Mouse (Mus musculus): Measurements from ENCODE around the gene Ildr1.

The Ildr1 gene

GRCm38 (mm10) chr16:36693818-36694413 lies at the start of gene Ildr1:
Gene Ildr1 (plus strand): TSS chr16:36693978.
- no peak for DNase-seq (ENCODE audit: low read depth)

- DNase-seq (ENCODE audit: low read depth) = no peak
These were observed 48.7 kb upstream of the Ildr1 start for GRCm38 (mm10) chr16:36645124-36645523.

GRCm38 (mm10) chr16:36649304-36649703 lies 44.5 kb upstream of the Ildr1 start:
- no peak for DNase-seq (ENCODE audit: low read depth)

GRCm38 (mm10) chr16:36650511-36650910 lies 43.3 kb upstream of the Ildr1 start:
- no peak for DNase-seq (ENCODE audit: low read depth)

GRCm38 (mm10) chr16:36651174-36651766 lies 42.5 kb upstream of the Ildr1 start:
- DNase-seq (ENCODE audit: low read depth) = no peak

- no peak for DNase-seq (ENCODE audit: low read depth)
These were observed 38.6 kb upstream of the Ildr1 start for GRCm38 (mm10) chr16:36655199-36655598.

- DNase-seq (ENCODE audit: low read depth) = no peak
These were observed 37.9 kb upstream of the Ildr1 start for GRCm38 (mm10) chr16:36655910-36656309.

- DNase-seq (ENCODE audit: low read depth) = no peak
These were observed 32.4 kb upstream of the Ildr1 start for GRCm38 (mm10) chr16:36661330-36661729.

- DNase-seq (ENCODE audit: low read depth) = no peak
These were observed 30.3 kb upstream of the Ildr1 start for GRCm38 (mm10) chr16:36663484-36663883.

GRCm38 (mm10) chr16:36665782-36666181 lies 28.0 kb upstream of the Ildr1 start, which contains the start of gene Cd86:
Gene Cd86 (minus strand): TSS chr16:36666081.
- DNase-seq (ENCODE audit: low read depth) = no peak

- no peak for DNase-seq (ENCODE audit: low read depth)
These were observed 27.2 kb upstream of the Ildr1 start for GRCm38 (mm10) chr16:36666448-36667017.

- DNase-seq (ENCODE audit: low read depth) = no peak
These were observed 23.2 kb upstream of the Ildr1 start for GRCm38 (mm10) chr16:36670590-36670989.

- no peak for DNase-seq (ENCODE audit: low read depth)
These were observed 20.6 kb upstream of the Ildr1 start for GRCm38 (mm10) chr16:36673196-36673595.

- no peak for DNase-seq (ENCODE audit: low read depth)
These were observed 19.1 kb upstream of the Ildr1 start for GRCm38 (mm10) chr16:36674457-36675204.

- no peak for DNase-seq (ENCODE audit: low read depth)
These were observed 18.5 kb upstream of the Ildr1 start for GRCm38 (mm10) chr16:36675304-36675703.

GRCm38 (mm10) chr16:36675902-36676301 lies 17.9 kb upstream of the Ildr1 start:
- DNase-seq (ENCODE audit: low read depth) = no peak

GRCm38 (mm10) chr16:36681829-36682228 lies 11.9 kb upstream of the Ildr1 start:
- DNase-seq (ENCODE audit: low read depth) = no peak

- DNase-seq (ENCODE audit: low read depth) = no peak
These were observed 9.4 kb upstream of the Ildr1 start for GRCm38 (mm10) chr16:36684325-36684918.

- DNase-seq (ENCODE audit: low read depth) = no peak
These were observed 5.7 kb upstream of the Ildr1 start for GRCm38 (mm10) chr16:36688076-36688475.

- DNase-seq (ENCODE audit: low read depth) = no peak
These were observed 2.3 kb upstream of the Ildr1 start for GRCm38 (mm10) chr16:36691484-36691883.

- DNase-seq (ENCODE audit: low read depth) = no peak
These were observed 1.1 kb downstream of the Ildr1 start for GRCm38 (mm10) chr16:36694798-36695290.

- DNase-seq (ENCODE audit: low read depth) = no peak
These were observed 3.6 kb downstream of the Ildr1 start for GRCm38 (mm10) chr16:36697331-36697730.
